Mouse (Mus musculus): ENCODE data around the gene Mgat5. TPM values are rescaled to one million over a fixed set of nuclear protein-coding genes. Genes with fewer than 3 reads are reported as not detected.

Gene Mgat5
- polyA plus RNA-seq, 1 experiment: 3.6 TPM

DNA sequence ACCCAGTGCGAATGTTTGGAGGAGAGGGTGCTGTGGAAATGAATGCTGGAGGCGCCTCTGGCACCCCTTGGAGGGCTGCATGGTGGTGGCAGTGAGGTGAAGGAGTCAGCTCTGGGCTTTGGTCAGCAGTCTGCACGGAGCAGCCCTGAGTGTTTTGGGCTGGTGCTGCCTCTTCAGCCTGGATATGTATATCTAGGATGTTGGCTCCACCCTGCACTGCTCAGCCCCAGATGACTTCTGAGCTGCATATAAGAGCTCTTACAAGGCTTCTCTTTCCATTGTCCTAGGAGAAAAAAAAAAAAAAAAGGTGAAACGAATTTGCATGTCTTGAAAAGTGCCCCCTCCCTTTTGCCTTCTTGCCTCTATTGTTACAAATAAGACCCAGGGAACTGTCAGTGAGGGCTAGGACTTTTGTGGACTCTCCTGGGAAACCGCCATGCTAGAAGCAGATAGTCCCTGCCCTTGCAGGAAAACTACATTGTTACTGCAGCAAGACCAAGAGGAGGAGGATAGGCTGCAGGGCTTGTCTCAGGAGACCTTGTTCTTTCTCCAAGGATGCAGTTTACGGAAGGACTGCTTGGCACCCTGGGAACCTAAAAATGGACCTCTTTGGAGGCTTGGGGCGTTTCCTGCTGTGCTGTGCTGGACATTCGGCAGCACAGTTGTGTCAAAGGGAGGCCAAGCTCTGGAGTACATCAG is 109.0 kb downstream of the Mgat5 start:
- Histone ChIP-seq H3K79me2 (ENCODE audit: control insufficient read depth, insufficient read depth) (no peaks in the 10 kb centered on the region), H3ac (ENCODE audit: control insufficient read depth, insufficient read length, low read depth) (no peak overlapping the region), H3K36me3 (ENCODE audit: control insufficient read depth, insufficient read depth) (no peaks in the 10 kb centered on the region), H3K4me3 (ENCODE audit: insufficient read depth, poor library complexity, severe bottlenecking) (no peak overlapping the region), H3K27me3 (ENCODE audit: control insufficient read depth, insufficient read depth, insufficient read length) (no peaks in the 10 kb centered on the region), H3K79me3 (ENCODE audit: low read depth) (no peaks in the 10 kb centered on the region)
- TF ChIP-seq CEBPB (IDR thresholded peaks at IDR 0.05; ENCODE audit: low read depth) (no peak), USF1 (IDR thresholded peaks at IDR 0.05; ENCODE audit: low read depth) (no peak), CTCF (IDR thresholded peaks at IDR 0.05; ENCODE audit: control insufficient read depth, insufficient read depth, insufficient read length) (no peak), FOSL1 (IDR thresholded peaks at IDR 0.05; ENCODE audit: insufficient read depth, low read length, poor library complexity, severe bottlenecking) (no peak), MYOG (IDR thresholded peaks at IDR 0.05; ENCODE audit: control insufficient read depth, extremely low read depth, insufficient read length) (no peak), MYOD1 (IDR thresholded peaks at IDR 0.05; ENCODE audit: control insufficient read depth, insufficient read length, low read depth) (no peak), MAX (IDR thresholded peaks at IDR 0.05) (no peak)

DNA sequence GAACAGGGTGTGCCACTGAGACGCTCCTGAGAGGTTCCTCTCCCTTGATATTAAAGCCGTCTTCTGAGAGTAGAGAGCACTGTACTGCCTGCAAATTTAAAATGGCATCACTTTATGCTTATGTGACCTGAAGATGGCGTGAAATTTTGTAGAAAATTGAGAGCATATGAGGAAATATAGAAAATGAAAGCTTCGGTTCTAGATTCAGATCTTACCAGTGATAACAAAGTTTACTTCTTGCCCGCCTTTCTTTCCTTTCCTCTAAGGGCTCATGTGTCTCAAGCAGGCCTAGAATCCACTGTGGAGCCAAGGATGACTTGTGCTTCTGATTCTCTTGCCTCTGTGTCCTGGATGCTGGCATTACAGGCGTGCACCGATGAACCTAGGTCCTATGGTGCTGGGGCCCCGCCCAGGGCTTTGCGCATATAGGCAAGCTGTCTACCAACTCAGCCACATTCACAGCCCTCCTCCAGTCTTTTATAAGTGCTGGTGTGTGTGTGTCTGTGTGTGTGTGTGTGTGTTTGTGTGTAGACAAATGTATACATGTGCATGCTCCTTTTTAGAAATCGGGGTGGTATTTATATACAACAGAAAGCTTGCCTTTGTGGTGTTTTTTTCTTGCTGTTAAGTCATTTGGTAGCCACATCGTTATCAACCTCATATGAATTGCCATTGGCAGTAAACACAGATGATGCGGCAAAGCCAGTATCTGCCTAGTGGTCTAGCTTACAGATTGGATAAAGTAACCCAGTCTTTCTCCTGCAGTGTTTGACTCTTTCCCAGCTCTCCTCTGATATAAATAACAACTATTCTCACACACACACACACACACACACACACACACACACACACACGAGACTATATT is 111.2 kb downstream of the Mgat5 start:
- TF ChIP-seq MYOG (IDR thresholded peaks at IDR 0.05; ENCODE audit: control insufficient read depth, extremely low read depth, insufficient read length): no peak
- no peak for TF ChIP-seq MAX (IDR thresholded peaks at IDR 0.05)
- TF ChIP-seq CTCF (IDR thresholded peaks at IDR 0.05; ENCODE audit: control insufficient read depth, insufficient read depth, insufficient read length): no peak
- TF ChIP-seq MYOD1 (IDR thresholded peaks at IDR 0.05; ENCODE audit: control insufficient read depth, insufficient read length, low read depth): no peak
- no peak for TF ChIP-seq USF1 (IDR thresholded peaks at IDR 0.05; ENCODE audit: low read depth)
- TF ChIP-seq CEBPB (IDR thresholded peaks at IDR 0.05; ENCODE audit: low read depth): no peak
- no peak overlapping the region for H3K4me3 ChIP-seq (ENCODE audit: insufficient read depth, poor library complexity, severe bottlenecking)
- H3K27me3 ChIP-seq (ENCODE audit: control insufficient read depth, insufficient read depth, insufficient read length): no peaks in the 10 kb centered on the region
- H3K36me3 ChIP-seq (ENCODE audit: control insufficient read depth, insufficient read depth): no peaks in the 10 kb centered on the region
- H3K79me2 ChIP-seq (ENCODE audit: control insufficient read depth, insufficient read depth): no peaks in the 10 kb centered on the region
- no peaks in the 10 kb centered on the region for H3K79me3 ChIP-seq (ENCODE audit: low read depth)
- H3ac ChIP-seq (ENCODE audit: control insufficient read depth, insufficient read length, low read depth): no peak overlapping the region

DNA sequence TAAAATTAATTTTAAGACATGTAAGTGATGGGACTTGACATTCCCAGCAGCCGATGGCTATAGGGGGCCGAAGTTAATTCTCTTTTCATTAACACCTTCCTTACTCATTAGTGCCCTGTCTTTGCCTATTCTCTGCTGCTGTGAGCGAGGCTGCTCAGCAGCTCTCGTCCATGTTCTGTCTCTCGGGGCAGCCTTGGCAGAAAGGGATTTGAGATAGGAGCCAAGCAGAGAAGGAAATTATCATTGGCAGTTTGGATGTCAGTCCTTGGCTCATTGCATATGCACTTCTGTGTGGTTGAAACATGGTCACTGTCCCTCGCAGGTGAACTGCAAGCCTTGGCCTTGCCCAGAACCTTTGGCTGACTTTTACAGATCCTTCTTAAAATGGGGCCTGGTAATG is 111.8 kb downstream of the Mgat5 start:
- Histone ChIP-seq H3ac (ENCODE audit: control insufficient read depth, insufficient read length, low read depth) (no peak overlapping the region), H3K36me3 (ENCODE audit: control insufficient read depth, insufficient read depth) (no peaks in the 10 kb centered on the region), H3K79me3 (ENCODE audit: low read depth) (no peaks in the 10 kb centered on the region), H3K4me3 (ENCODE audit: insufficient read depth, poor library complexity, severe bottlenecking) (no peak overlapping the region), H3K79me2 (ENCODE audit: control insufficient read depth, insufficient read depth) (no peaks in the 10 kb centered on the region), H3K27me3 (ENCODE audit: control insufficient read depth, insufficient read depth, insufficient read length) (no peaks in the 10 kb centered on the region)
- no peak for TF ChIP-seq MYOD1 (IDR thresholded peaks at IDR 0.05; ENCODE audit: control insufficient read depth, insufficient read length, low read depth)
- TF ChIP-seq MAX (IDR thresholded peaks at IDR 0.05): no peak
- no peak for TF ChIP-seq FOSL1 (IDR thresholded peaks at IDR 0.05; ENCODE audit: insufficient read depth, low read length, poor library complexity, severe bottlenecking)
- no peak for TF ChIP-seq USF1 (IDR thresholded peaks at IDR 0.05; ENCODE audit: low read depth)
- TF ChIP-seq CTCF (IDR thresholded peaks at IDR 0.05; ENCODE audit: control insufficient read depth, insufficient read depth, insufficient read length): no peak
- TF ChIP-seq CEBPB (IDR thresholded peaks at IDR 0.05; ENCODE audit: low read depth): no peak
- TF ChIP-seq MYOG (IDR thresholded peaks at IDR 0.05; ENCODE audit: control insufficient read depth, extremely low read depth, insufficient read length): no peak

DNA sequence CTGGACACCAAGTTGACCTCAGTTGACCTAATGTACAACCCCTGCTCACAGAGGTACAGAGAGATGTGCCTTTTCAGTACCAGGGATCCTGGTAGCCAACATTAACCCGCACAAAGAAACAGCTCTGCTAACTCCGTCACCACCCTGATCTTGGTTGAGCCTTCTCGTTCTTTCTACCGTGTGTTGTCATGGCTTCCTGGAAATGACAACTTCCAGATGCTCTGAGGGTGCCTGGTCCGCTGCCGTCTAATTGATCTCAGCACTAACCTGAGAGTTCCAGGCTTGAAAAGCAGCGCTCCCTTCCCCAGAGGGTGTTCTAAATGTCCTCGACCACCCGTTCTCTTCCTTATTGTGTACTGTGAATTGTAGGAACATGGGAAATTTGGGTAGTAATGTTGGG is 112.7 kb downstream of the Mgat5 start:
- TF ChIP-seq FOSL1 (IDR thresholded peaks at IDR 0.05; ENCODE audit: insufficient read depth, low read length, poor library complexity, severe bottlenecking) (no peak), USF1 (IDR thresholded peaks at IDR 0.05; ENCODE audit: low read depth) (no peak), CEBPB (IDR thresholded peaks at IDR 0.05; ENCODE audit: low read depth) (no peak), MAX (IDR thresholded peaks at IDR 0.05) (no peak), MYOG (IDR thresholded peaks at IDR 0.05; ENCODE audit: control insufficient read depth, extremely low read depth, insufficient read length) (no peak), CTCF (IDR thresholded peaks at IDR 0.05; ENCODE audit: control insufficient read depth, insufficient read depth, insufficient read length) (no peak), MYOD1 (IDR thresholded peaks at IDR 0.05; ENCODE audit: control insufficient read depth, insufficient read length, low read depth) (no peak)
- H3ac ChIP-seq (ENCODE audit: control insufficient read depth, insufficient read length, low read depth): no peak overlapping the region
- H3K4me3 ChIP-seq (ENCODE audit: insufficient read depth, poor library complexity, severe bottlenecking): no peak overlapping the region
- H3K79me3 ChIP-seq (ENCODE audit: low read depth): no peaks in the 10 kb centered on the region
- no peaks in the 10 kb centered on the region for H3K79me2 ChIP-seq (ENCODE audit: control insufficient read depth, insufficient read depth)
- no peaks in the 10 kb centered on the region for H3K27me3 ChIP-seq (ENCODE audit: control insufficient read depth, insufficient read depth, insufficient read length)
- no peaks in the 10 kb centered on the region for H3K36me3 ChIP-seq (ENCODE audit: control insufficient read depth, insufficient read depth)

DNA sequence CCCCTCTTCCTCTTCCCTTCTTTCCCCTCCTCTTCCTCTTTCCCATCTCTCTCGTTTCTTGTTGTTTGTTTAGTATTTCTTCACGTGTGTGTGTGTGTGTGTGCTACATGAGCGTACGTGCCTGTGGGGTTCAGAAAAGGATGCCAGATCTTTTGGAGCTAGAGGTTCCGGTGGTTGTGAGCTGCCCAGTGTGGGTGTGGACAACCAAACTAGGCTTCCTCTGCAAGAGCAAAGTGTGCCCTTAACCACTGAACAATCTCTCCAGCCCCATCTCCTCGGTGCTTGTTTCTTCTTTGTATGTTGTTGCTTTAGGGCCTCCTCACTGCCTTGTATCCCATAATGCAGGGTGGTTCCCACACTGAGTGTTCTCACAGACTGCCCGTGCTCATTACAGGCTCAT is 113.7 kb downstream of the Mgat5 start:
- no peaks in the 10 kb centered on the region for H3K79me2 ChIP-seq (ENCODE audit: control insufficient read depth, insufficient read depth)
- no peak overlapping the region for H3ac ChIP-seq (ENCODE audit: control insufficient read depth, insufficient read length, low read depth)
- no peaks in the 10 kb centered on the region for H3K36me3 ChIP-seq (ENCODE audit: control insufficient read depth, insufficient read depth)
- no peak for TF ChIP-seq MYOD1 (IDR thresholded peaks at IDR 0.05; ENCODE audit: control insufficient read depth, insufficient read length, low read depth)
- no peak for TF ChIP-seq USF1 (IDR thresholded peaks at IDR 0.05; ENCODE audit: low read depth)
- H3K4me3 ChIP-seq (ENCODE audit: insufficient read depth, poor library complexity, severe bottlenecking): no peak overlapping the region
- no peaks in the 10 kb centered on the region for H3K27me3 ChIP-seq (ENCODE audit: control insufficient read depth, insufficient read depth, insufficient read length)
- no peaks in the 10 kb centered on the region for H3K79me3 ChIP-seq (ENCODE audit: low read depth)
